ENCODE assay signal across 15 mouse cellular contexts in the genomic region with DNA sequence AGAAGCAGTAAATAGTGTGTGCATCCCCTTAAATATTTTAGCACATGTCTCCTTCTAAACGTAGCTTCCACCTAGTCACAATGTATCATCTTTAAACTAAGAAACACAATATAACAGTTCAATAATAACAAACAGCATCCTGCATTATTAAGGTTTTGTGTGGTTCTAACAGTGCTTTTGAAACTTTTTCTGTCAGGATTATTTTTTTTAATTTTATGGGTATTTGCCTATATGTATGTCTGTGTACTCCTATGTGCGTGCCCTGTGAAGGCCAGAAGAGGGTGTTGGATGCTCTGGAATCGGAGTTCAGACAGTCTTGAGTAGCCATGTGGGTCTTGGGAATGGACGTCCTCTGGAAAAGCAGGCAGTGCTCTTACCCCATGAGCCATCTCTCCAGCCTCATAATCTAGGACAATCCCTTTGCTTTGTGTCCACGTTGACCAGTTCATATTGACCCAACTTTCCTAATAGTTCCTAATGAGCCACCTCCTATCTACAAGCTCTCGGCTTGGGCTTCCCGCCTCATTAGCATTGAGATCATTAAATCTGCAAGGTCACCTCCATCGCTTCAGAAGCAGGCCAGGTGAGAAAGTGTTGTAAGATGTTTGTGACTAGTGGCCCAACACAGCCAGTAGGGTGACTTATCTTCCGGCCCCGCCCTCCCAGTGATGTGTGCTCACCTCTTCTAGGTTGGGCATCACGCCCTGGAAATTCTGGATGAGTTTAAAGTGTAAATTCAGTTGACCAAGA.
"Had no signal": no experiment of that assay in that cellular context is flagged by ENCODE, and none has a peak within 500 bp of the region (broad histone marks: within the 10 kb centered on the region; RNA-seq: fewer than 3 reads in every experiment).

No protein-coding gene starts in this region.

- H3K27me3 ChIP-seq: limb, embryonic 12.5 days; midbrain, embryonic 15.5 days; neural tube, embryonic 13.5 days had no signal

- H3K4me1 ChIP-seq: megakaryocyte, embryonic 14.5 days had no signal

- H3K4me2 ChIP-seq: hindbrain, embryonic 13.5 days; limb, embryonic 12.5 days; midbrain, embryonic 11.5 days; midbrain, embryonic 15.5 days; neural tube, embryonic 13.5 days had no signal

- H3K9ac ChIP-seq: hindbrain, embryonic 13.5 days; limb, embryonic 12.5 days; midbrain, embryonic 15.5 days; neural tube, embryonic 13.5 days had no signal

- H3K27ac ChIP-seq: hindbrain, embryonic 13.5 days; hindbrain, postnatal 0 days; limb, embryonic 12.5 days; macrophage; midbrain, embryonic 15.5 days; neural tube, embryonic 13.5 days had no signal

- ATAC-seq: hindbrain, postnatal 0 days; midbrain, embryonic 15.5 days had no signal

- H3K9me3 ChIP-seq: hindbrain, embryonic 13.5 days; limb, embryonic 12.5 days; megakaryocyte, embryonic 14.5 days; midbrain, embryonic 15.5 days; neural tube, embryonic 13.5 days had no signal

- DNase-seq: kidney, postnatal 10 days; layer of hippocampus, adult 9-11 months; layer of hippocampus, postnatal 36 days; liver; retina, postnatal 1 day; thymus, adult 18-20 months; thymus, postnatal 14 days had no signal

- H3K4me3 ChIP-seq: hindbrain, embryonic 13.5 days; limb, embryonic 12.5 days; megakaryocyte, embryonic 14.5 days; midbrain, embryonic 15.5 days; neural tube, embryonic 13.5 days had no signal

- H3K36me3 ChIP-seq: hindbrain, embryonic 13.5 days; limb, embryonic 12.5 days; midbrain, embryonic 15.5 days; neural tube, embryonic 13.5 days had no signal
